Comparison of ENCODE assay signal across 23 mouse cellular contexts in the genomic region with DNA sequence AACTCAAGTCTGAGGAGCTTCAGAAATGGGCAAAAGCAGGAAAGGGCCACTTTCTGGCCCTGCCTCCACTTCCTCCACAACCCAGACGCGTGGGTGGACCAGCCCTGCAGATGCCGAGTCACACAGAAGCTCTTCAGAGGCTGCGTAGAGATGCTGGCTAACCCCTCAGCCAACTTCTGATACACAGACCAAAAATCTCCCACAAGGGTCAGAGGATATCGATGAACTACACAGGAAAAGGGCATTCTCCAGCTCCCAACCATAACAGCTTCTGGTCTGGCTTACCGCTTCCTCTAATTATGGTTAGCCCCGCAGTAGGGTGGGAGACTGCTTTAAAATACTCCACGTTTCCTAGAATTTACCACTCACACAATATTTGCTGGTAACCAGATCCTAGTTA. TPM values are rescaled to one million over a fixed set of nuclear protein-coding genes. Genes with fewer than 3 reads are reported as not detected.
DNase-seq lines count a peak whose midpoint lies in the region; ATAC-seq and TF ChIP-seq lines count a peak whose summit lies in the region.
"Had no signal": no experiment of that assay in that cellular context is flagged by ENCODE, and none has a peak within 500 bp of the region (broad histone marks: within the 10 kb centered on the region; RNA-seq: fewer than 3 reads in every experiment).

No protein-coding gene starts in this region.

- H3K4me2 ChIP-seq in myocyte (ENCODE audit: low read depth) = peak overlapping the region; percentile 76
- H3K4me2 ChIP-seq: forebrain, embryonic 15.5 days; heart, embryonic 15.5 days had no signal

- H3K27me3 ChIP-seq in myocyte (ENCODE audit: control insufficient read depth, insufficient read depth, insufficient read length) = no peaks in the 10 kb centered on the region
- H3K27me3 ChIP-seq: CH12.LX; forebrain, embryonic 15.5 days; heart, embryonic 15.5 days had no signal

- no peak for TF ChIP-seq POLR2A in myocyte (IDR thresholded peaks at IDR 0.05; ENCODE audit: insufficient read length, low read depth)

- H3ac ChIP-seq in myocyte (ENCODE audit: control insufficient read depth, insufficient read length) = no peak overlapping the region

- H3K36me3 ChIP-seq in myocyte (ENCODE audit: control insufficient read depth, insufficient read depth) = no peaks in the 10 kb centered on the region
- H3K36me3 ChIP-seq: forebrain, embryonic 15.5 days; heart, embryonic 15.5 days; hindbrain, embryonic 10.5 days had no signal

- peak; percentile 47 for DNase-seq in layer of hippocampus, adult 11-12 months (ENCODE audit: low spot score)
- no peak for DNase-seq in layer of hippocampus, adult 9-10 months (ENCODE audit: low spot score)
- peak; percentile 25 to 43 for DNase-seq in lung, postnatal 4 days
- DNase-seq in lung, postnatal 25 days (ENCODE audit: low spot score) = no peak
- no peak for DNase-seq in adrenal gland, postnatal 14 days
- DNase-seq in urinary bladder, postnatal 14 days (ENCODE audit: low spot score) = no peak
- DNase-seq: adrenal gland, postnatal 36 days; cerebellum, adult 18-20 months; cerebellum, postnatal 25 days; gastrocnemius, postnatal 14 days; kidney, adult 11 months; retina, postnatal 1 day; right cerebral cortex, postnatal 4 days; thymus, postnatal 4 days had no signal

- ATAC-seq in granulocyte monocyte progenitor cell, adult 5-6 weeks (replicated peaks; ENCODE audit: poor library complexity, severe bottlenecking) = peak; percentile 55
- ATAC-seq: forebrain, embryonic 15.5 days; hindbrain, postnatal 0 days had no signal

- H3K79me2 ChIP-seq in myocyte (ENCODE audit: control insufficient read depth, insufficient read depth) = no peaks in the 10 kb centered on the region

- H3K4me3 ChIP-seq in myocyte = no peak overlapping the region
- H3K4me3 ChIP-seq: forebrain, embryonic 15.5 days; heart, embryonic 15.5 days; hindbrain, embryonic 10.5 days had no signal

TF ChIP-seq in myocyte, 11 proteins besides CTCF, POLR2A, EP300 and RAD21:
- TF ChIP-seq POLR2AphosphoS2 (IDR thresholded peaks at IDR 0.05; ENCODE audit: insufficient read length, low read depth) (no peak), TCF12 (IDR thresholded peaks at IDR 0.05; ENCODE audit: insufficient read depth, poor library complexity, severe bottlenecking) (no peak), SRF (IDR thresholded peaks at IDR 0.05; ENCODE audit: control insufficient read depth, insufficient read length, low read depth) (no peak), E2F4 (IDR thresholded peaks at IDR 0.05; ENCODE audit: insufficient read depth) (no peak), CEBPB (IDR thresholded peaks at IDR 0.05; ENCODE audit: insufficient read depth, poor library complexity, severe bottlenecking) (no peak), REST (IDR thresholded peaks at IDR 0.05; ENCODE audit: insufficient read depth, insufficient read length) (no peak), MYOG (IDR thresholded peaks at IDR 0.05; ENCODE audit: control insufficient read depth in 1 of 3, insufficient read depth in 1 of 3, insufficient read length in 2 of 3, low read depth in 2 of 3) (no peak), MYOD1 (IDR thresholded peaks at IDR 0.05; ENCODE audit: control insufficient read depth in 1 of 3, insufficient read length in 2 of 3, low read depth in 2 of 3) (no peak), TCF3 (IDR thresholded peaks at IDR 0.05; ENCODE audit: insufficient read length, low read depth) (no peak), MAX (IDR thresholded peaks at IDR 0.05; ENCODE audit: low read depth) (no peak), USF1 (IDR thresholded peaks at IDR 0.05; ENCODE audit: low read depth) (no peak)

RNA-seq across cellular contexts. Expression of a gene that starts 9.0 kb away (rescaled TPM):
- total RNA-seq in granulocyte monocyte progenitor cell, adult 5-6 weeks (2014; fragmentation: Nextera tagmentation) = 3.7 and 6.6 TPM in 2 replicates
- total RNA-seq in granulocyte monocyte progenitor cell, adult 5-6 weeks (2017) = 2.3 and 14.9 TPM in 2 replicates
- polyA plus RNA-seq in myocyte (2012; fragmentation: generic; extraction: Trizol) = 634 TPM
- 19.6 and 46.5 TPM in 2 replicates for total RNA-seq in adrenal gland, postnatal 14 days (2021)
- total RNA-seq: megakaryocyte-erythroid progenitor cell, adult 5-6 weeks had no signal

RNA-seq across cellular contexts. Expression of a gene that starts 33.3 kb away (rescaled TPM):
- 4.3 and 4.8 TPM in 2 replicates for total RNA-seq in granulocyte monocyte progenitor cell, adult 5-6 weeks (2014; fragmentation: Nextera tagmentation)
- total RNA-seq in granulocyte monocyte progenitor cell, adult 5-6 weeks (2017) = 3.5 TPM in 2 replicates
- polyA plus RNA-seq in myocyte (2012; fragmentation: generic; extraction: Trizol) = 6.3 TPM
- 35.7 and 37.6 TPM in 2 replicates for total RNA-seq in adrenal gland, postnatal 14 days (2021)
- total RNA-seq: CH12.LX, MEL had no signal

Comparison
In these comparisons a context has a peak if more than half of its experiments do, and no peak if none do; other contexts are left out.
1. DNase-seq: peak in layer of hippocampus, adult 11-12 months (single experiment) and lung, postnatal 4 days (2 of 2); none in layer of hippocampus, adult 9-10 months (single experiment), lung, postnatal 25 days (single experiment), adrenal gland, postnatal 14 days (single experiment) and urinary bladder, postnatal 14 days (single experiment).